Mouse (Mus musculus): ENCODE measurements around the gene 4921517D22Rik.

Gene 4921517D22Rik

GRCm38 (mm10) chr13:59690576-59690975 lies 3.3 kb downstream of the 4921517D22Rik start:
- DNase-seq (ENCODE audit: low spot score in 2 of 2): no peak

DNA sequence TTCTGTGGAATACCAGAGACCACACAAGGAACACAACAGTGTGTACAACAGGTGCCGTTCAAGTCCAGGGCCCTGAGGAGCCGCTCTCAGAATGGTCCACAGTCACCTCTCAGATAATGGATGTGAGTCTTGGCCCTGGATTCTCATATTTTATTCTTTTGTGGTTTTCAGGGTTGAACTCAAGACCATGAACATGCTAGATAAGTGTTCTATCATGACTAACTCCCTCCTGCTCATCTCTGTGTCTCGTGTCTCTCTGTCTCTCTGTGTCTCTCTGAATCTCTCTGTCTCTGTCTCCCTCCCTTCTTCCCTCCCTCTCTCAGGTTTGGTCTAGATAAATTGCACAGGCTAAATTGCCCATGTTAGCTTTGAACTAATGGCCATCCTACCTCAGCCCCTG lies 4.1 kb downstream of the 4921517D22Rik start:
- DNase-seq (ENCODE audit: low spot score in 2 of 2): no peak

- DNase-seq (ENCODE audit: low spot score in 2 of 2): no peak
Measured at GRCm38 (mm10) chr13:59689313-59689712, 4.6 kb downstream of the 4921517D22Rik start.

DNA sequence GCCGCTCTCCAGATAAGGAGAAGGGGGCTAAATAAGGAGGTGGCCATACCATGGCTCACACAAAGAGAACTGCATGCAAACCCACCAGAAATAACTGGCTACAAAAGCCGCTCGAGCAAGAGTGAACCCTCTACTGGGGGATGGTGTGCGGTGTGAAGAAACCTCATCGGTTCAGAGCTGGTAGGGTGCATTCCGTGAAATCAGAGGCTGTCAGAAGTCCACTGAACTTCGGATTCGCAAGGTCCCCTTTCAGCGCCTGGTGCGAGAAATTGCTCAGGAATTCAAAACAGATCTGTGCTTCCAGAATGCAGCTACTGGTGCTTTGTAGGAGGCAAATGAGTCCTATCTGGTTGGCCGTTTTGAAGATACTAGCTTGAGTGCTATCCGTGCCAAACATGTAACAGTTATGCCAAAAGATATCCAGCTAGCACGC lies 5.6 kb downstream of the 4921517D22Rik start:
- DNase-seq (ENCODE audit: low spot score in 2 of 2): no peak

DNA sequence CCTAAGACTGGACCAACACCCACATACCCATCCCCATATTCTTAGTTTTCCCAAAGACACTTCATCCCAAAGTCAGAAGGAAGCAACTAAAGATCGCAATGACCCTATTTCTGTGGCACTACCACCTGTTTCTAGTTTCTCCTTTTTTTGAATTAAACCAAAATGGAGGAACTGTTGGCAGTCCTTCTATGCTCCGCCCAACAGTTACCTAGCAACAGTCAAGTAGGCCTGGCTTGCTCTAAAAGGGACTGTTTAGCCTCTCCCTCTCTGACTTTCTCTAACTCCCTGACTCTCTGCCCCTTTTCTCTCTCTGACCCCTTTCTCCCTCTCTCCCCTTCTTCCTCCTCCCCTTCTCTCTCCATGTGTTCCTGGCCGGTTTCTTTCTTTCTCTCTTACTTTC lies 8.7 kb downstream of the 4921517D22Rik start:
- no peak for DNase-seq (ENCODE audit: low spot score in 2 of 2)

GRCm38 (mm10) chr13:59682629-59683028 lies 11.3 kb downstream of the 4921517D22Rik start:
- DNase-seq (ENCODE audit: low spot score in 2 of 2): no peak

- DNase-seq (ENCODE audit: low spot score in 2 of 2): no peak
Measured at GRCm38 (mm10) chr13:59679908-59680307, 14.0 kb downstream of the 4921517D22Rik start.

- DNase-seq (ENCODE audit: low spot score in 2 of 2): no peak
Measured at GRCm38 (mm10) chr13:59679306-59679705, 14.6 kb downstream of the 4921517D22Rik start.

DNA sequence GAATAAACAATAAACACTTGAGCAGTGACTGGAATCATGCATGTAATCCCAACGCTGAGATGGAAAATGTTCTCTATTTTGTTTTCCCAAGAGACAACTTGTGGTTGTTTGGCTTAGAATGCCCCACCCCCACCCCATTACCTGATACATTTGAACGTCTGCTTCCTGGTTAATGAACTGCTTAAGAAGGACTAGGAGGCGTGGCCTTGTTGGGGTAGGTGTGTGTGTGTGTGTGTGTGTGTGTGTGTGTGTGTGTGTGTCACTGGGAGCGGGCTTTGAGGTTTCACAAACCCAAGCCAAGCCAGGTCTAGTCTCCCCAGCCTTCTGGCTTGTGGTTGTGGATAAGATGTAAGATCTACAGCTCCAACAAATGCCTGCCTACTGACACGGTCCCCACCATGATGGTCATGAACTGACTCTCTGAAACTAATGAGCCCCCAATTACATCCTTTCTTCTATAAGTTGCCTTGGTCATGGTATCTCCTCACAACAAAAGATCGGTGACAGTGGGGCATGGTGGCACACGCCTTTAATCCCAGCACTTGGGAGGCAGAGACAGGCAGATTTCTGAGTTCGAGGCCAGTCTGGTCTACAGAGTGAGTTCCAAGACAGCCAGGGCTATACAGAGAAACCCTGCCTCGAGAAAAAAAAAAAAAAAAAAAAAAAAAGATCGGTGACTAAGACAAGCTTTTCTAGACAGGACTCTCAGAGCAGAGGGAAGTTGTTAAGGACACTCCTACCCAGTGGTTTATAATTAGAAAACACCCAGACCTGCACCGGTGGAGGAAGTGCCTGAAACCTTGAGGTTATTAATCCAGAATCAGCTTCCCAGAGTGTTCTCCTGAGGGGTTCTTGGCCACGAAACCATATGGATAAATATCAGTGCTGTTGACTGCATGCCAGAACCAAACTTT lies 17.3 kb downstream of the 4921517D22Rik start:
- DNase-seq (ENCODE audit: low spot score in 2 of 2): no peak

DNA sequence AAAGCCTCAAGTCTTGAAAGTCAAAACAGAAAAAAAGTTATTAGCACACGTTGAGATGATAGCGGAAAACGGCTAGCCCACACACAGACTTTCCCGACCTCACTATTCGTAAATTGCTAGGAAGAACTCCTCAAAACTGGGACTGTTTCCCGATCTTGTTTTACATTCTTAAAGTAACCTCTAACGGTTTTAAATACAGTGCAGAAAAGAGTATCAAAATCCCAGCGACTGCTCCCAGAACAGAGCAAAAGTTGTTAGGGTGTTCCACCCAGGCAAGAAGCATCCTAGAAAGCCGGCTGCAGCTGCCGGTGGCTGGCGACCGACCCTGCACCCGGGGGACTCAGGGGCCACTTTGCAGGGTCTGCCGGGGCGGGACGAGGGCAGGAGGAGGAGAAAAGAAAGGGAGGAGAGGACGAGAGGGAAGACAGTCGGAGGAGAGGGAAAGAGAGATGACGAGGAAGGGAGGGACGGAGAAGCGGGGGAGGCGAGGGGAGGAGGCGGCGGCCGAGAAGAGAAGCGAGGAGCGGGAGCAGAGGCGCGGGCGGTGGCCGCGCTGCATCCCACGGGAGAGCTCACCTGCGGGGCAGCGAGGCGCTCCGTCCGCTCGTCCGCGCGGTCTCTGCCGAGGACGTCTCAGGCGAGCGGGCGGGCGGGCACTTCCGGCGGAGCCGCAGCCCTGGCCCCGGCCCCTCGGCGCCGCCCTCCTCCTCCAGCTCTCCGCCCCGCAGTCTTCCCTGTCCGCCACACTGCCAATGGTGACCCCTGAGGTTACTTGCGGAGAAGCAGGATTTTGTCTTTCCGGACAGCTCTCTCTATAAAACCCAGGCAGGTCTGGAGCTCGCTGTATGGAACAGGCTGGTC lies 18.5 kb downstream of the 4921517D22Rik start, which contains the start of gene Golm1:
Gene Golm1 (minus strand): TSS at position 661 of the 861 bp plus-strand sequence.
- peak in 1 of 2 experiments; percentile 57 for DNase-seq (ENCODE audit: low spot score in 2 of 2)

DNA sequence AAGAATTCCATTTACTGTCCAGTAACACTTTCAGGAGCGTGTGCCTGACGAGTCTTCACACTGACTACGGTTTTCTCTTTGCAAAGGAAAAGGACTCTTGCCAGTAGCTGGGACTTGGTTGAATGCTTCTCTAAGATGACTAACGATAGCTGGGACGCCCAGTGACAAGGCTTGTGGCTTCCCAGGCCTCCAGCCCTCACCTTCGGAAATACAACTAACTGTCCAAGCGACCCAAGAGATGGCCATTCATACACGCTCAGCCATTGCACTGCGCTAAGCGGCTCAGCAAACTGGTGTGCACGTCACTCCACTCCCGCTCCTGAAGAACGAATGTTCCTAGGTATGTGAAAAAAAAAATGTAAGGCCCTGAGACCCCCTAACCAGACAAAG lies 19.2 kb downstream of the 4921517D22Rik start:
- DNase-seq (ENCODE audit: low spot score in 2 of 2): peak in 1 of 2 experiments; percentile 18

GRCm38 (mm10) chr13:59674215-59674614 lies 19.7 kb downstream of the 4921517D22Rik start:
- DNase-seq (ENCODE audit: low spot score in 2 of 2): no peak

- no peak for DNase-seq (ENCODE audit: low spot score in 2 of 2)
Measured at GRCm38 (mm10) chr13:59673597-59673996, 20.3 kb downstream of the 4921517D22Rik start.

- no peak for DNase-seq (ENCODE audit: low spot score in 2 of 2)
Measured at GRCm38 (mm10) chr13:59672248-59672647, 21.7 kb downstream of the 4921517D22Rik start.

DNA sequence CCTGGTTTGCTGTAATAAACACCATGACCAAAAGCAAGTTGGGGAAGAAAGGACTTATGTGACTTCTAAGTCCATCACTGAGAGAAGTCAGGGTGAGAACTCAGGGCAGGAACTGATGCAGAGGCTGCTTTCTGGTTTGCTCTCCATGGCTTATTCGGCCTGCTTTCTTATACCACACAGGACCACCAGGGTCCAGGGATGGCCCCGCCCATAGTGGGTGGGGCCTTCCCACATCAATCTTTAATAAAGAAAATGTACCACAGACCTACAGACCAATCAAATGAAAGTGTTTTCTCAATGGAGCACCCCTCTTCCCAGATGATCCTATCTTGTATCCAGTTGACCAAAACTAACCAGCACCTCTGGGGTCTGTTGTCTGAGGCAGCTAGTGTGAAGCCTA lies 22.4 kb downstream of the 4921517D22Rik start:
- no peak for DNase-seq (ENCODE audit: low spot score in 2 of 2)

DNA sequence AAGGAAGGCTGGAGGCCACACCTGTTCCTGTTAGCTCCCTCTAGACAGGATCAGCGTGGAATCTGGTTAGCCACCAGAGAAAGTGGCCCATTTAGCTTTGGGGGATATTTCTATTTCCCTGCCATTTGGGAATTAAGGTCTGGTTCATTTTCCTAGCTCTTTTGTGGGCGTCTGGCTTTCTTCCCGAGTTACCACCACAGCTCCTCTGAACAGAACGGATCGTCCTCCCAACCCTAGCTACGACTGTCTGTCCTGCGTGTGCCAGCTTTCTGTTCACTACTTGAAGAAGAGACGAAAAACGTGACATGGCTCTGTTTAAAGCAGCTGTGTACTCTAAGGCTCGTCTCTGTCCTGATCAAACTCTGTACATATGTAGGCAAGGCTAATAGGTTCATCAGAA lies 24.0 kb downstream of the 4921517D22Rik start:
- no peak for DNase-seq (ENCODE audit: low spot score in 2 of 2)

- DNase-seq (ENCODE audit: low spot score in 2 of 2): no peak
Measured at GRCm38 (mm10) chr13:59668501-59669093, 25.3 kb downstream of the 4921517D22Rik start.

GRCm38 (mm10) chr13:59667763-59668162 lies 26.1 kb downstream of the 4921517D22Rik start:
- no peak for DNase-seq (ENCODE audit: low spot score in 2 of 2)

DNA sequence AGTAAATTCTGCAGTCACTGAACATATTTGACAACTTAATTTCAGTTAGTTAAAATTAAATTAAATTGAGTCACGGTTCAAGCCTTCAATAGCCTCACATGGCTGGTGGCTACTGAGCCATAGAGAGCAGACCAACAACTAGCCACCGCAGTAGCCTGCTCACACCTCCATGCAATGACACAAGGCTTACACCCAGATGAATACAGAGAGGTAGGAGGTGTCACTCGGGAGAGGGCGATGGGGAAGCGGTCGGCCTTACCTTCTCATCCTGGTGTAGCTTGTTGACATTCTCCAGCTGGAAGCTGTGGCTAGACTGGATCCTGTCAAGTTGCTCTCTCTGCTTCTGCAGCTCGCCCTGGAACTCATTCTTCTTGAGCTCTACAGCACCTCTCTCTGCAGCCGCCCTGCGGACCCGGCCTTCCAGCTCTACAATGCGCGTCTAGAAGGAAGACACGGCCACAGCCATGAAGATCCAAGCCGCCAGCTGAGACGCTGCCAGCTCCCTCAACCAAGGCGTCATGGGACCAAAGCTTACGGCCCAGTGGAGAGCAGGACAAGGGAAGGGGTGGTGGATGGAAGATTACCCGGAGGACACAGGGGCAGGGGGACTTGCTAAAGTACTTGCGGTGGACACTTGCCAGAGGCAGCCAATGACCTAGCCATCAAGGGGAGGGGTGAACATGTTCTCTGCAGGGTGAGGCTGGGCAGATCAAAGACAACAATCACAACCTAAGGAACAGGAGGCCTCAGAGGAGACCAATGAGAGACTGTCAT lies 29.8 kb downstream of the 4921517D22Rik start:
- DNase-seq (ENCODE audit: low spot score in 2 of 2): no peak

GRCm38 (mm10) chr13:59661966-59662365 lies 31.9 kb downstream of the 4921517D22Rik start:
- no peak for DNase-seq (ENCODE audit: low spot score in 2 of 2)

- no peak for DNase-seq (ENCODE audit: low spot score in 2 of 2)
Measured at GRCm38 (mm10) chr13:59661387-59661786, 32.5 kb downstream of the 4921517D22Rik start.

Data from frontal cortex, postnatal 10 days (tissue).